Mouse (Mus musculus) gastrocnemius, postnatal 14 days (tissue): ENCODE measurements around the gene Dhx33. TPM values are rescaled to one million over a fixed set of nuclear protein-coding genes. Genes with fewer than 3 reads are reported as not detected.

Experiments
- DNase-seq: peaks from one replicate; pipeline ENCODE4 v3.0.0; 2021; ENCODE audit warnings: mixed read lengths
- intact Hi-C: fragments of 180-260 bp; cut with DNase I; formaldehyde crosslinking; loops from one replicate; pipeline ENCODE4 v1.15.1; 2025; ENCODE audit warnings: low total_unique reads
- total RNA-seq, 2 experiments: library from RNA; stranded (reverse); gene quantifications; 2 replicates each; pipeline ENCODE4 v1.2.3; 2021

Gene Dhx33
- total RNA-seq, 2 experiments from 2014 or later, result 7.0 to 9.8 TPM

GRCm38 (mm10) chr11:71001167-71001566 is 3.1 kb downstream of the Dhx33 start:
- no peak for DNase-seq
- intact Hi-C loops, result no loop called here

- intact Hi-C loops, result loop anchor here (10.0 kb wide), 1 partner anchor 1232 kb away; the partner anchor contains the start of gene Med31
- DNase-seq, result peak; percentile 96
These were observed 21.5 kb downstream of the Dhx33 start, which contains the start of gene C1qbp for GRCm38 (mm10) chr11:70982557-70983228. TSS of gene C1qbp (minus strand) at chr11:70983026.

DNA sequence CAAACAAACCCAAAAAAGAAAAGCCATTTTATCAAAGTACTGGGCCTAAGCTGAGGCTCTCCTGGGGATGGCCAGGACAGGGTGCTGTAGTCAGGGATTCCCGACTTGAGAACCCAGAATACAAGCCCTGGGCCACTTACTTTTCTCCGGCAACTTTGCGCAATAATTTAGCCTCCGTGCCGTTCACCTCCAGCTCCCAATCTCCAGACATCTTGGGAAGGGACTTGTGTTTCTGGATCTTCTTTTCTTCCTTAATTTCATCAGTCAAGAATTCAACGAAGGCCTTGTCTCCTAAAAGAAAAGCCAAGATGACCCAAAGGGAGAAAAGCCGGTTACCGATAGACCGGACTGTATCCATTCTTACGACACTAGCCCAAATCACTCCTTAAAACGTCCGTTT is 22.2 kb downstream of the Dhx33 start:
- no peak for DNase-seq
- intact Hi-C loops, result loop anchor here (10.0 kb wide), 1 partner anchor 1233 kb away; the partner anchor contains the start of gene Med31

GRCm38 (mm10) chr11:70980751-70981510 is 23.3 kb downstream of the Dhx33 start:
- intact Hi-C loops, result loop anchor here (10.0 kb wide), 1 partner anchor 1234 kb away; the partner anchor contains the start of gene Med31
- DNase-seq, result no peak

GRCm38 (mm10) chr11:70980232-70980631 is 24.0 kb downstream of the Dhx33 start:
- intact Hi-C loops, result loop anchor here (10.0 kb wide), 1 partner anchor 1235 kb away; the partner anchor contains the start of gene Med31
- no peak for DNase-seq

DNA sequence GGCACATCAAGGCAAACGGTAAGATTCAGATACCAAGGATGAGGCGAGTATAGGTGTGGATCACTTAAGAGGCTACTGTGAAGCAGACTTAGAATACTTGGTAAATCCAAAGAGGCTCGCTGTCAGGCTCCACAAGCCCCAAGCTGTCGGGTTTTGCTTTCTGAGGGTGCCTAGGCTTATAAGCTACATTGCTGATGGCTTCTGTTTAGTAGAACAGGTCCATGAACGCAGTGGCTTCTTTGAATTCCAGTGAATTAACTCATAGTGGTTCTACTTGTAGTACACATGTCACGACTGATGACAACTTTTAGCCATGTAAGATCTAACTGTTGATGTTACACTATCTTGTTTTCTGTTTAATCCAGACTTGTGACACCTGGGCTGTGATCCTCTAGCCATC is 26.9 kb downstream of the Dhx33 start:
- no peak for DNase-seq
- intact Hi-C loops, result no loop called here

GRCm38 (mm10) chr11:70975193-70975592 is 29.0 kb downstream of the Dhx33 start:
- intact Hi-C loops, result no loop called here
- DNase-seq, result no peak

DNA sequence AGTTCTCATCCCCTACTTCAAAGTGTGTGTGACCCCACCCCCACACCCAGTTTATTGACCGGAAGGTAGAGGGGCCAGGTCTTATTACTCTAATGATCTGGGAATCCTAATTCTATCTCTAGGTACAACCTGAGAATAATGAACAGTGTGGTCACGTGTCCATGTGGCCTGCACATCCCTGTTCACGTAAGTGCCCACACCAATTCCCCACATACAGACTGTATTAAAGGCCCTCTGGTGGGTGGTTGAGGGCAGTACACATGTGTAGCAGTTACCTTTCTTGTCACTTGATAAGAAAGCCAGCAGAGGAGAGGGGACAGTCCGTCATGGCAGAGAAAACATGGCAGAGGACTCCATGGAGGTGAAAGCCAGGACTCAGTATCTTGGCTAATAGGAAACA is 30.3 kb downstream of the Dhx33 start:
- DNase-seq, result no peak
- intact Hi-C loops, result no loop called here

GRCm38 (mm10) chr11:70972586-70972985 is 31.7 kb downstream of the Dhx33 start:
- no peak for DNase-seq
- intact Hi-C loops, result no loop called here

DNA sequence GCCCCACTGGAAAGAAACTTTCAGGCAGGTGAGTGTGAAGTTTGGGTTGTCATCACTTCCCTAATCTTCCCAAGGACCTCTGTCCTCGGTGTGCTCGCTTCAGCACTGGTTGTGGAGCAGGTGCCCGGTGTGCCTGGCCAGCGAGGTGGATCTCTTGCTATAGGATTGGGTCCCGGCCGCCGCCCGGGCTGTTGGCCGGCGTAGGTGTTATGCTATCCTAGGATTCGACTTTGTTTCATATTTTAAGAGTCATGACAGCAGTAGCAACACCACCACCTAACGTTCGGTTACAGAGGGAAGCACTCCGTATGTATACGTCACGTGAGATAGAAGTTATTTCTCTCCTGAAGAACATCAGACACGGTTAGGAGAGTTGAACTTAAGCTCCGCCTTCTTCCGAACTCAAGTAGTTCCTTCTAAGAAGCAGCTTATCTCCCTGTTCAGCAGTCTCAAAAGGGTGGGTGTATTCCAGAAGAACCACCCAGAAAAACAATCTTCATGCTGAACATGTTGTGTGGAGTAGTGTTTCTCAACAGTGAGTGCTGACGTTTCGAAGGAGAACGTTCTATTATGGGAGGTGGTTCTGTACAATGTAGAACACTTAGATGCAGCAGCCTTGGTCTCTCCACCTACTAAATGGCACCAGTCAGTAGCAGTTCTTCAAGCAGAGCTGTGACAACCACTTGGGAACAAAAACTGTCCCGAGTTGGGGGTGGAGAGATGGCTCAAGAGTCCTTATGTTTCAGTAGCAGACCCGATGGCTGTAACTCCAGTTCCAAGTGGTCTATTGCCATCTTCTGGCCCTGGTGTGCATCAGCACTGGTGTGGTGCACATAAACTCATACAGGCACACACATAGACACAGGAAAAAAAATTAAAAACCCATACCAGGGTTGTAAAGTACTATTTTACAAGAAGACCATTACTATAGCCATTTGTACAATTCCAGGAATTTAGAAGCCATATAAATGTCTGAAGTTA is 33.4 kb downstream of the Dhx33 start:
- peak; percentile 13 for DNase-seq

GRCm38 (mm10) chr11:70969821-70970559 is 34.2 kb downstream of the Dhx33 start, which contains the start of the genes Nup88 and Rpain:
TSS of gene Nup88 (minus strand) at chr11:70969973.
TSS of gene Rpain (plus strand) at chr11:70970213.
- DNase-seq, result peak; percentile 90
- intact Hi-C loops, result no loop called here

More for the DNA sequence above, 33.4 kb downstream of the Dhx33 start:
- intact Hi-C loops, result no loop called here

- intact Hi-C loops, result no loop called here
- DNase-seq, result peak; percentile 29
These were observed 34.9 kb downstream of the Dhx33 start for GRCm38 (mm10) chr11:70969271-70969794.

GRCm38 (mm10) chr11:70964222-70964907 is 39.9 kb downstream of the Dhx33 start:
- DNase-seq, result no peak
- intact Hi-C loops, result no loop called here

GRCm38 (mm10) chr11:70960786-70961554 is 43.3 kb downstream of the Dhx33 start:
- no peak for DNase-seq
- intact Hi-C loops, result no loop called here

- no peak for DNase-seq
- intact Hi-C loops, result no loop called here
These were observed 49.5 kb downstream of the Dhx33 start for GRCm38 (mm10) chr11:70954711-70955110.

DNA sequence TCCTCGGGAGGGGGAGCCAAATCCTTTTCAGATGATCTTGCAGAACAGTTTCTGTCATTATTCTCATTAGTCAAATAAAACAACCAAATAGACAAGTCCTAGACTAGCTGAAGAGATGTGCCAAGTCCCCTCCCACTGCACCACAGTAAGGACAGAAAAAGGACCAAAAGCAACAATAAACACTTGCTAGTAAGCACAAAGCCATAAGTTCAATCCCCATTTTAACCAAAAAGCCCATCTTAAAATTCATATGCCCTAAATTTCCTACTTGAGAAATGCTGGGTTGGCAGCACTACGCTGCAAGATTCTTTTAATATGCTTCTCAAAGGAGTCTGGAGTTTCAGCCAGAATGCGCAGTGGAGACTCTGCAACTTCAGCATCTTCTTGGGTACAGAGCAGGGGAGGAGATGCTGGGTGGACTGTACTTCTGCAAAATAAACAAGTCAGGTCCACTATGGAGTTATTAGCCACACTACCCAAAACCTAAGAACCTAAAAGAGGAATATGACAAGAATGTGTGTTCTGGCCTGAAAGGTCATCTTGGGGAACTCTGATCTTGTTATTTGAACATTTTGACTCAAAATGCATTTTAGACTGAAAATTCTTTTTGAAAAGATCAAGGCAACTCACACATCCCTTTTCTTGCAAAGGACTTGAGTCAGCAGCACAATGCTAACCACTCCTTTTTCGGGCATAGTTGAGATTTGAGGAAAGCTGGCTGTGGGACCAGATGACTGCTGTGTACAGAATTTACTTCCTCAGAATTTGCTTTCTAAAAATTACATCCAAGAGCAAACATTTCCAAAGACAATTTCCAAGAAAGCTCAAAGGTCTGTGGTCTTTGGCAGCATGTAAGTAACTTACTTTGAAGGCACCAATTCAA is 59.1 kb downstream of the Dhx33 start:
- no peak for DNase-seq
- intact Hi-C loops, result no loop called here
